Mouse (Mus musculus) myocyte (in vitro differentiated cells): Measurements from ENCODE around the gene Unc93b1.

Source experiments
- CEBPB ChIP-seq: IDR thresholded peaks from 2 replicates; pipeline ENCODE4 v1.6.1; 2011; ENCODE audit warnings: mild to moderate bottlenecking, moderate library complexity; ENCODE audit not compliant: poor library complexity, insufficient read depth, severe bottlenecking
- E2F4 ChIP-seq: IDR thresholded peaks from one replicate; pipeline ENCODE4 v1.6.1; 2011; ENCODE audit warnings: mild to moderate bottlenecking, control low read depth, moderate library complexity; ENCODE audit not compliant: insufficient read depth
- MAX ChIP-seq: IDR thresholded peaks from one replicate; pipeline ENCODE4 v1.6.1; 2011; ENCODE audit warnings: low read depth, mild to moderate bottlenecking, control low read depth
- MYOD1 ChIP-seq, 3 experiments: IDR thresholded peaks; one replicate each; pipeline ENCODE4 v1.6.1; 2011; ENCODE audit warnings: control low read depth in 2 of 3, low read depth in 2 of 3, mild to moderate bottlenecking in 2 of 3, moderate library complexity in 1 of 3; ENCODE audit not compliant: insufficient read length in 2 of 3, control insufficient read depth in 1 of 3
- MYOG ChIP-seq, 3 experiments: IDR thresholded peaks; one replicate each; pipeline ENCODE4 v1.6.1; 2011; ENCODE audit warnings: control low read depth in 2 of 3, low read depth in 2 of 3, mild to moderate bottlenecking in 2 of 3; ENCODE audit not compliant: insufficient read length in 2 of 3, control insufficient read depth in 1 of 3, insufficient read depth in 1 of 3
- POLR2A ChIP-seq: IDR thresholded peaks from one replicate; pipeline ENCODE4 v1.6.1; 2011; ENCODE audit warnings: low read depth, mild to moderate bottlenecking, control low read depth, moderate library complexity; ENCODE audit not compliant: insufficient read length
- POLR2AphosphoS2 ChIP-seq: IDR thresholded peaks from one replicate; pipeline ENCODE4 v1.6.1; 2011; ENCODE audit warnings: low read depth, control low read depth; ENCODE audit not compliant: insufficient read length
- REST ChIP-seq: IDR thresholded peaks from one replicate; pipeline ENCODE4 v1.6.1; 2011; ENCODE audit warnings: mild to moderate bottlenecking, control low read depth, moderate library complexity; ENCODE audit not compliant: insufficient read depth, insufficient read length
- TCF12 ChIP-seq: IDR thresholded peaks from one replicate; pipeline ENCODE4 v1.6.1; 2011; ENCODE audit warnings: mild to moderate bottlenecking, control low read depth; ENCODE audit not compliant: poor library complexity, insufficient read depth, severe bottlenecking
- TCF3 ChIP-seq: IDR thresholded peaks from one replicate; pipeline ENCODE4 v1.6.1; 2011; ENCODE audit warnings: low read depth, control low read depth; ENCODE audit not compliant: insufficient read length
- USF1 ChIP-seq: IDR thresholded peaks from one replicate; pipeline ENCODE4 v1.6.1; 2011; ENCODE audit warnings: low read depth, mild to moderate bottlenecking, control low read depth, moderate library complexity

- TF ChIP-seq POLR2A (no peak), TCF12 (no peak), USF1 (no peak), E2F4 (no peak), POLR2AphosphoS2 (no peak), MYOD1 (IDR thresholded peaks at IDR 0.05; ENCODE audit: control insufficient read depth in 1 of 3, insufficient read length in 2 of 3, low read depth in 2 of 3) (no peak), MYOG (IDR thresholded peaks at IDR 0.05; ENCODE audit: control insufficient read depth in 1 of 3, insufficient read depth in 1 of 3, insufficient read length in 2 of 3, low read depth in 2 of 3) (no peak), MAX (no peak), CEBPB (no peak), REST (no peak), TCF3 (no peak)
These were observed 16.5 kb downstream of the Unc93b1 start for GRCm38 (mm10) chr19:3951461-3951860.
